Mouse (Mus musculus) adrenal gland, adult 8-10 months (tissue): ENCODE measurements around the gene Cabin1. TPM values are rescaled to one million over a fixed set of nuclear protein-coding genes. Genes with fewer than 3 reads are reported as not detected.
A peak's percentile ranks its signal among the peaks of the same experiment; 100 is the strongest.

Source experiments
- DNase-seq: peaks from one replicate; pipeline ENCODE4 v3.0.0; 2022
- total RNA-seq, 4 experiments: library from RNA; stranded (reverse); gene quantifications; 2 replicates each; pipeline ENCODE4 v1.2.4; 2022

The Cabin1 gene
- total RNA-seq, 4 experiments from 2014 or later, result 35.7 to 69.0 (median 43.8) TPM

GRCm38 (mm10) chr10:75635693-75636055 lies 128.5 kb downstream of the Cabin1 start:
- DNase-seq, result peak; percentile 62

DNA sequence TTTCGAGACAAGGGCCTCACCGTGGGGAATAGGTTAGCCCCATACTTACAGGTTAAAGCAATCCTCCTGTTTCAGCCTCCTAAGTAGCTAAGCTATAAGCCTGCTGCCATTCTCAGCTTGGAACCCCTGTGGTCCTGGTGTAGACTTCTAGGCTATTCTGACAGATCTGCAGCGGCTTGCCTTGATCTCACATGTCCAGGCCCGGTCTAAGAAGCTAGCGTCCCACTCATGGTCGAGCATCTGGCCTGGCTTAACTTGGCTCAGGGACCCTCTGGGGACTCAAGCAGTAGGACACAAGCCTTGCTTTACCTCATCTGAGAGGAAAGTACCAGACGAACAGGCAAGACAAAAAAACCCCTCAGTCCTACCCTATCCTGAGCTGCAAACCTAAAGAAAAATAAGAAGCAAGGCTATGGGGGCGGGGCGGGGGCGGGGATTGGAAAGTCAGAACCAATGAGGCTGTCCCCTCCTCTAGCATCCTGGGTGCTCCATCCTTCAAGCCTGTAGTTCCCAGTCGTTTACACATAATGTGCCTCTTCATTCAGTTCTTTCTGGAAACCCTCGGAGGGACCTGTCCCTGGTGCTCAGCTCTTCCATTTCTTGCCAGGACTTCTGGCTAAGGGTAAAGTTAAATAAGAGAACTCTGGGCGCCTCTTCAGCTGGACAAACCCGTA lies 129.0 kb downstream of the Cabin1 start:
- DNase-seq, result no peak

DNA sequence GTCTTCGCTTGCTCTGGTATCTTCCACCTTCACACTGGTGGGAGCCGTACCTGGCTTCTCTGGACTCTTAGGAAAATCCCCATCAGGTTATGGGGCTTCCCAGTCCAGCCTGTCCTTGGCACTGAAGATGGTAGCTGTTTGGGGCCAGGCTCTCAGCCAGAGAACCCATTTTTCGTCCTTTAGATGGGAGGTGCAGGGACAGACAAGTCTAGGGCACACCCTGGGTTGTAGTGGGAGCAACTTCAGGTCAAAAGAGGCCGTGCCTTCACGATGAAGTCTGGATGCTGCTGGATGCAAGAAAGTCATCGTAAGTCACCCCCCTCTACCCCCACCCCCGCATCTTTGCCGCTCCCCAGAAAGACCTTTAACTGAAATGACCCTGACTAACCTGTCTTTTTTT lies 129.5 kb downstream of the Cabin1 start:
- DNase-seq, result no peak

- DNase-seq, result no peak
These were observed 130.5 kb downstream of the Cabin1 start for GRCm38 (mm10) chr10:75633576-75634139.

DNA sequence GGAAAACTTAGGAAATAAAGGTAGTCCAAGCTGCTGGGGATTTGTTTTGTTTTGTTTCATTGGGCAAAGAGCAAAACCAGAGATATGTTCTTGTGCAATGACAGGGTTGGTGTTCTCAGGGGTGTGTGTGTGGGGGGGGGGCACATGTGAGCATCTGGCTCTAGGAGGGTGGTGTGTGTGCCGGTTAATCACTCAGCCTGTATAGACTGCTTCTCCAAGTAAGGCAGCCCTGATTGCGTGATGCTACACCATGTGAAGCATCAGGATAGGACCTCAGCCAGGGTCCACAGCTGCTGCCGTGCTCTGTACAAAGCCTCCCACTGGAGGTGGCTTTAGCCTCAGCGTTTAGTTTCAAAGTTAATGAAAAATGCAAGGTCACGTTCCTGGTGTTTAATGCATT lies 131.1 kb downstream of the Cabin1 start:
- no peak for DNase-seq

DNA sequence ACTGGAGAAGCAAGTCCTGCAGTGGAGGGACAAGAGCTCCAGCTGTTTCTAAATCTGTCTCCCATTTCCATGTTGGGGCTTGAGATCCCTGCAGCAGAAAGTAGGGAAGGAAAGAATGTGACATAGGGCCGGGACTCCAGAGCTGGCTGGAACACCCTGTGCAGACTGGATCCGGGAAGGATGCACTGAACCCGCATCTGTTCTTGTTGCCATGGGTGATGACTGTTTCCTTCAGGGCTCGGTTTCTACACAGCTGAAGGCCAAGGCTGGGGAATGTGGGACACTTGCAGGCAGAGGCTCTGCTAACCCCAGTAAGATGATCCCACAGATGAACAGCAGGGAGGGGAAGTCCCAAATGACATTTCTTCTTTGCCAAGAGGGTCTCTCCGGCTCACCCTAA lies 131.5 kb downstream of the Cabin1 start:
- DNase-seq, result no peak

DNA sequence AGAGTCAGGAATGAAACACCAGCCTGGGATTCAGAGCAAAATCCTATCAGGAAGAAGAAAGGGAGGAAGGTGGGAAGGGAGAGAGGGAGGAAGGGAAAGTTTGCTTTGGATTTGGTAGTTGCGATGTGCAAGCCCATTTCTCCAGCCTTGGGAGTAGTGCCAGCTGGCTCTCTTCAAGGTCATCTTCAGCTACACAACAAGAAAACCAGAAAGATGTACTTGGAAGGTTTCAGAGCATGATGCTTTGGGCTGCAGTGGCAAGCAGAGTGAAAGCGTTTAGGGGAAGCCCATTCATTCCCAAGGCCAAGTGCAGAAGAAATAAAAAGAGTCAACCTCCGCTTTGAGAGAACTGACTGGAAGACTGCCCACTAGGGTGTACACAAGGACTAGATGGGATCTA lies 136.7 kb downstream of the Cabin1 start:
- peak; percentile 79 for DNase-seq

DNA sequence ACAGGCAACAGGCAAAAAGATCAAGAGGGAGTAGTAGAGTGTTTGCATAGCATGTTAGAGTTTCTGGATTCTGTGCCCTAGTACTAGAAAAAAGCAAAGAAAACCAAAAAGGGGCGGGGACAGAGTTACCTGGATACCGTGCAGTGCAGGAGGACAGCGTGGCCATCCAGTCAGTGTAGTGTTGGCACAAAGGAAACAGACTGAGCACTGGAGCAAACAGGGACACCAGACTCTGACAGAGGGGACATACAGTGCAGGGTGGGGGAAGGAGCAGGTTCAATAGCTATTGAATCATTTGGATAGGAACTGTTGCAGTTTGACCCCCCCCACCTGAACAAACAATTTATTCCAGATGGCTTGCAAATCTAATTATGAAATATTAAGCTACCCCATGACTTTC lies 137.2 kb downstream of the Cabin1 start:
- DNase-seq, result no peak

DNA sequence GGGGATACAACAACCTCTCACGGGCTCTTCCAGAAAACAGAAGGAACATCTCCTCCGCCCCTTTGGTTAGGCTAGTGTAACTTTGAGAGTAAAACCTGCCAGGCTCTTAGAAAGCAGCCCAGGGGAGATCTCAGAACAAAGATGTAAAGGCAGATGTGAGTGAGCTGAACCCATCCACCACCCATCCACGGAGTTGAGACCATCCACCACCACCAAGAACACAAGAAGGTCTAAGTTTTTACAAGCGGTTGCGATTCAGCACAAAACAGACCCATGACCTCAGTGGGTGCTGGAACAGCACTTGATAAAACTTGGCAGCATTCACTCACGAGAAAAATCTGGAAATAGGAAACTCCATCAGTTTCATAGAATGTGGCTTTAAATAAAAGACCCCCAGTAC lies 138.2 kb downstream of the Cabin1 start:
- DNase-seq, result no peak

DNA sequence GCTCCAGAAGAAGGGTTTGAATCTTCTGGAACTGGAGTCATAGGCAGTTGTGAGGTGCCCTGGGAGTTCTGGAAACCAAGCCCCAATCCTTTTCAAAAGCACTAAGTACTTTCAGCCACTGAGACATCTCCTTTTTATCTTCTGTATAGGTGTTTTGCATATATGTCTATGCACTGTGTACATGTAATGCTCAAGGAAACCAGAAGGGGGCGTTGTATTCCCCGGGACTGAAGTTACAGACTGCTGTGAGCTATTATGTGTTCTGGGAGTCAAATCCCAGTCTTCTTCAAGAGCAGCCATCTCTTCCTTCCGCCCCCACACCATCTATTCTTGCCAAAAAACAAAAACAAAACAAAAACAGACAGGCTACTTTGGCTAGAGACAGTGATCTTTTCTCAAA lies 143.3 kb downstream of the Cabin1 start:
- DNase-seq, result no peak

DNA sequence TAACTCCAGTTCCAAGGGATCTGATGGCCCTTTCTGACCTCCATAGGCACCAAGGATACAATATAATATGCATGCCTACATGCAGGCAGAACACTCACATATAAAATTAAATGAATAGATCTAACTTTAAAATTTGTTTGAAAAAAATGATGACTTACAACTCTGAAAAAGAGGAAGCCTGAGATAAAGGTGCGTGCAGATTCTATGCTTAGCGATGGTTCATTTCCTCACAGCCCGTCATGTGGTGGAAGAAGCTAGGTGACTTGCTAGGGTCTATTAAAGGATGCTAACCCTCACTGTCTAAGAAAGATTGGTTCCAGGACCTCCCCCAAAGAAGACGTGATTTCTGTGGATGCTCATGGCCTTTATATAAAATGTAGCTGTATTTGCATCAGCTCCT lies 148.1 kb downstream of the Cabin1 start:
- no peak for DNase-seq

GRCm38 (mm10) chr10:75610486-75610885 lies 153.7 kb downstream of the Cabin1 start:
- no peak for DNase-seq

- DNase-seq, result no peak
These were observed 155.2 kb downstream of the Cabin1 start for GRCm38 (mm10) chr10:75608975-75609374.

DNA sequence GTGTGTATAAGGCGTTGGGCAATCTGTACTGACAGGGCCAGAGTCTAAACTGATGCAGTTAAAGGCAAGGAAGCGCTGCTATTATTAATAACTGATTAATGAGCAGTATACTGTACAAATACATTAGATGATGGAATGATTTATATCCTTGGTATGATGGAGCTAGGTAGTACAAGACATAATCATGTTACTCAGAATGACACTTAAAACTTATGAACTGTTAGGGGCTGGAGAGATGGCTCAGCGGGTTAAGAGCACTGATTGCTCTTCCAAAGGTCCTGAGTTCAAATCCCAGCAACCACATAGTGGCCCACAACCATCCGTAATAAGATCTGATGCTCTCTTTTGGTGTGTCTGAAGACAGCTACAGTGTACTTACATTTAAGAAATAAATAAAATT lies 156.9 kb downstream of the Cabin1 start:
- DNase-seq, result no peak

DNA sequence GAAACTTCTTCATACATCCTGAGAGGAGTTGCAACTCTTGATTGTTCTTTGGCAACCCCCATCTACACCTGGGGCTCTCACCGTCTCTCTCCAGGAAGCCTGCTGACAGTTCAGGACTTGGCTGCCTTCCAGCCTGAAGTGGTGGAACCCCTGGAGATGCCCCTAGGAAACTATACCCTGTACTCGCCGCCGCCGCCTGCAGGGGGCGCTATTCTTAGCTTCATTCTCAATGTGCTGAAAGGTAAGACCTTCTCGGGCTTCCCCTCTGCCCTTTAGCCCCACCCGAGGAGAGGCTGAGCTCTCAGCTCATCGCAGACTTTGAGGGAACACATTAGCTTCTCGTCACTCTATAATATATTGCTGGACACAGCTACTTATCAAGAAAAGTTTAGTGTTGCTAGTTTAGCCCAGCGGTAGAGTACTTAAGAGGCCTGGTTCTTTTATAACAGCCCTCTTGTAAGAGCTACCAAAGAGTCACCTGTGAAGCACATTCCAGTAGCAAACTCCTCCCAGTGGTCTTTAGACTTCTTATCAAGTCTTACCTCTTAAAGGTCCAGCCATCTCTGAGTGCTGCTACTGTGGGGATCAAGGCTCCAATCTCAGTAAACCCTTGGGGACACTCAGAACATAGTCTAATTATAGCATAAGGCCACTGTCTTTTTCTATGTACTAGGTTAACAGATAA lies 158.8 kb downstream of the Cabin1 start:
- no peak for DNase-seq

- no peak for DNase-seq
These were observed 163.9 kb downstream of the Cabin1 start for GRCm38 (mm10) chr10:75600189-75600730.

Other genes starting within 250 kb of the Cabin1 start
- gene Snrpd3, start 246.8 kb downstream of the Cabin1 start, total RNA-seq, result 10 to 100 TPM; 82.7 to 88.0 (median 86.2) TPM
- 10 to 100 TPM; 20.3 to 23.9 (median 23.2) TPM for gene Gucd1, start 246.4 kb downstream of the Cabin1 start, total RNA-seq
- under 1 TPM; 0.19 to 0.37 (median 0.26) TPM for gene Lrrc75b, start 204.0 kb downstream of the Cabin1 start, total RNA-seq
- under 1 TPM in 2 of 4 experiments, not detected in 2; 0.40 to 0.42 TPM for gene Ggt1, start 202.7 kb downstream of the Cabin1 start, total RNA-seq
- 1 to 10 TPM; 4.2 to 9.6 (median 5.7) TPM for gene Ggt5, start 175.0 kb downstream of the Cabin1 start, total RNA-seq
- 10 to 100 TPM in 2 of 4 experiments, 1 to 10 TPM in 2; 9.4 to 15.1 (median 11.5) TPM for gene Susd2, start 120.3 kb downstream of the Cabin1 start, total RNA-seq
- gene Ddt, start 9.1 kb upstream of the Cabin1 start, total RNA-seq, result 100 to 1,000 TPM in 2 of 4 experiments, 10 to 100 TPM in 2; 85.8 to 143 (median 110) TPM
- gene Gm20441, start 16.6 kb upstream of the Cabin1 start, total RNA-seq, result not detected
- gene Gstt3, start 17.1 kb upstream of the Cabin1 start, total RNA-seq, result 10 to 100 TPM; 28.7 to 37.8 (median 34.4) TPM
- 10 to 100 TPM; 49.4 to 80.4 (median 66.3) TPM for gene Gstt1, start 34.2 kb upstream of the Cabin1 start, total RNA-seq
- not detected for gene Gstt4, start 58.2 kb upstream of the Cabin1 start, total RNA-seq
- gene Gstt2, start 73.1 kb upstream of the Cabin1 start, total RNA-seq, result 10 to 100 TPM; 25.4 to 67.6 (median 45.9) TPM
- 100 to 1,000 TPM; 253 to 280 (median 275) TPM for gene Mif, start 95.9 kb upstream of the Cabin1 start, total RNA-seq
- gene Derl3, start 129.1 kb upstream of the Cabin1 start, total RNA-seq, result 1 to 10 TPM; 1.2 to 2.6 (median 1.6) TPM
- gene Smarcb1, start 157.3 kb upstream of the Cabin1 start, total RNA-seq, result 100 to 1,000 TPM in 1 of 4 experiments, 10 to 100 TPM in 3; 73.2 to 105 (median 85.1) TPM
- gene Chchd10, start 168.8 kb upstream of the Cabin1 start, total RNA-seq, result 100 to 1,000 TPM; 741 to 924 (median 745) TPM
- 10 to 100 TPM in 2 of 4 experiments, 1 to 10 TPM in 2; 7.7 to 21.1 (median 13.2) TPM for gene Mmp11, start 172.2 kb upstream of the Cabin1 start, total RNA-seq
- gene Gm867, start 176.3 kb upstream of the Cabin1 start, total RNA-seq, result 1 to 10 TPM in 3 of 4 experiments, under 1 TPM in 1; 0.83 to 2.8 (median 1.3) TPM
- under 1 TPM in 1 of 4 experiments, not detected in 3; 0.65 TPM for gene Vpreb3, start 178.7 kb upstream of the Cabin1 start, total RNA-seq
- gene Gm5134, start 190.2 kb upstream of the Cabin1 start, total RNA-seq, result not detected